Mouse (Mus musculus): Measurements from ENCODE around the gene Mtr. TPM values are rescaled to one million over a fixed set of nuclear protein-coding genes. Genes with fewer than 3 reads are reported as not detected.
A peak's percentile ranks its signal among the peaks of the same experiment; 100 is the strongest.

Mtr gene
- polyA plus RNA-seq (2015; fragmentation: Nextera tagmentation; extraction: Ambion mirVana): 7.6 TPM in 2 replicates

DNA sequence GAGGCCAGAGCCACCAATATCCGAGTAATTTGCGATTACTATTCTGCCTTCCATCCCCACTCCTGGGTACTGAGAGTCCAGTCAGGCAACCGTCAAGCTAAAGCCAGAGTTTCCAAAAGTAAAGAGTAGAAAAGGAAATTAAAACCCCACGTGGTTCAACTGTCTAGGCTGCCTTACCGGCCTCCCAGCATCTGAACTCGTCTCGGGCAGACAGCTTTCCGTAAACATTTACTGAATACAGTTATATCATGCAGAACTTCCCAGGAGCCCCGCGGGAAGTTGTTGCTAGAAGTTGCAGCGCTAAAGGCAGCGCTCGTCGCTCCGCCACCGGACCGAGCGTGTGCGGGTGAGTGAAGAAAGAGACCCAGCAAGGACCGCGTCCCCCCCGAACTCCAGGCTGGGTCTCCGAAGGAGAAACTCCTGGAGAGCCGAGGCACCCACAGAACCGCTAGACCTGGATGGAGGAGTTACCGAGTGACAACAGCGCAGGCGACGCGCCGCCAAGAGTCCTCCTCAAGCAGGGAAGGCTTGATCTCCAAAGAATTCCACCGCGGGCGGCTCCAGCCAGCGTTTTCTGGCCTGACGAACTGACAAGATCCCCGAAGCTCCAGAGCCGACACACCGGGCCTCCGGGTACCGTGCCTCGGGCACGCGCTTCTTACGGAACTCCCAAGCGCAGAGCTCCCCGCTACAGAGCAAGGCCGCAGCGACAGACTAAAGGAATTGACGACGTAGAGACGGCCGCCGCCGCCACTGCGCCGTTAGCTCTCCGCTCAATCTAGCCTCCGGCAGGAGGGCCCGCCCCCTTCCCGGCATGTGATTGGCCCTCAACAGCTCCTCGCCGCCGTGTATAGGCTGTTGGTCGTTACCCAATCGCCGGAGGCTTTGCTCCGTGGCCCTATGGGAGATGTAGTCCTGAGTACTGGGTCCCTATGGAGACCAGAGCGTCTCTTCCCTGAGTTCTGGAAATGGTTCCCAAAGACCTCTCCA lies at the start of gene Mtr:
Gene Mtr, minus strand, starts transcription at position 723 of the 990 bp plus-strand sequence.
- peak within 1 kb of the TSS; percentile 75 for H3K4me2 ChIP-seq (ENCODE audit: low read depth, low read length)
- WGBS (ENCODE audit: insufficient replicate concordance): under 1% methylated on average over 69 of the region's 69 CpGs
- peak; percentile 100 for ATAC-seq (ENCODE audit: low read depth)
- H3K9me3 ChIP-seq (replicated peaks; ENCODE audit: control insufficient read depth, low read length): peaks cover 4% of the 10 kb centered on the region
- peaks cover 3% of the 10 kb centered on the region for H3K36me3 ChIP-seq (ENCODE audit: control insufficient read depth, insufficient read depth)
- peak within 1 kb of the TSS; percentile 80 for H3K4me3 ChIP-seq (ENCODE audit: low read depth, low read length)
- H3K9ac ChIP-seq (ENCODE audit: low read depth, low read length): peak within 1 kb of the TSS; percentile 85
- H3K27ac ChIP-seq (ENCODE audit: low read length): peak within 1 kb of the TSS; percentile 86
- peaks cover 12% of the 10 kb centered on the region for H3K4me1 ChIP-seq (ENCODE audit: control insufficient read depth, low read depth, low read length)
- no peaks in the 10 kb centered on the region for H3K27me3 ChIP-seq (ENCODE audit: control insufficient read depth, insufficient read depth, low read depth, low read length)

DNA sequence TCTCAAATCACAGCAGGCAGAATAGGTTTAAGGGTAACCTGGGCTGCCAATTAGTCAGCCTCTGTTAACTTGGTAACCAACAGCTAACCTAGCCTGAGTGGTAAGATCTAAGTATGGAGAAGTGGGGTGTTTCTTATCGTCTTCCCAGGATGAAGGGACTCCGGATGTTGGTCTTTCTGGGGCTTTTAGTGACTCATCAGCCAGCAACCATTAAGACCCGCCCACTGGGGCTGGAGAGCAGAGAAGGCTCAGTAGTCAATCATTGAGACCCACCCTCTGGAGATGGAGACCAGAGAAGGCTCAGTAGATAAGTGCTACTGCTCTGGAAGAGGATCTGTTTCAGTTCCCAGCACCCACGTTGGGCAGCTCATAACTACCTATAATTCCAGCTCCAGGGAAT lies 49.4 kb upstream of the Mtr start:
- 33% methylated on average over 4 of the region's 4 CpGs for WGBS (ENCODE audit: insufficient replicate concordance)
- Histone ChIP-seq H3K4me1 (ENCODE audit: control insufficient read depth, low read depth, low read length) (no peaks in the 10 kb centered on the region), H3K36me3 (ENCODE audit: control insufficient read depth, insufficient read depth) (no peaks in the 10 kb centered on the region), H3K9me3 (replicated peaks; ENCODE audit: control insufficient read depth, low read length) (no peaks in the 10 kb centered on the region), H3K4me2 (ENCODE audit: low read depth, low read length) (no peak overlapping the region), H3K4me3 (ENCODE audit: low read depth, low read length) (no peak overlapping the region), H3K9ac (ENCODE audit: low read depth, low read length) (no peak overlapping the region), H3K27ac (ENCODE audit: low read length) (no peak overlapping the region), H3K27me3 (ENCODE audit: control insufficient read depth, insufficient read depth, low read depth, low read length) (no peaks in the 10 kb centered on the region)
- ATAC-seq (ENCODE audit: low read depth): no peak

DNA sequence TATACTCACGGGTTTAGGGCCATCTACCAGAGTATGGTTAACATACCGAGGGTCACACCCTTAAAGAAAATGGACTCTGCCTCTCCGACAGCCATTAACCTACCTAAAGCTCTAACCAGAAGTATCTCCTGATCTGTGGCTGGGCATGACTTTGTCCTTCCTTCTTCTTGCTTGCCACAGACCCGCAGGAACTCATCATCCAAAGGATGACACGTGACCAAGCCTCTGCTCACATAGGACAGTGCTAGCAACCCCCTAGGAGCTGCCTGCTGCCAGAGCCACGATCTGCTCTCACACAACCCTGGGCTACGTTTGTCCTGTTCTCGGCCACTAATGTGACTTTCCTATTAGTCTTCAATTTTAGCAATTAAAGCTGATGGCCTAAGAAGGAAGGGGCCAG lies 47.6 kb upstream of the Mtr start:
- no peak overlapping the region for H3K4me2 ChIP-seq (ENCODE audit: low read depth, low read length)
- WGBS (ENCODE audit: insufficient replicate concordance): 51% methylated on average over 8 of the region's 8 CpGs
- H3K4me3 ChIP-seq (ENCODE audit: low read depth, low read length): no peak overlapping the region
- H3K36me3 ChIP-seq (ENCODE audit: control insufficient read depth, insufficient read depth): no peaks in the 10 kb centered on the region
- H3K9ac ChIP-seq (ENCODE audit: low read depth, low read length): no peak overlapping the region
- no peaks in the 10 kb centered on the region for H3K9me3 ChIP-seq (replicated peaks; ENCODE audit: control insufficient read depth, low read length)
- H3K4me1 ChIP-seq (ENCODE audit: control insufficient read depth, low read depth, low read length): no peaks in the 10 kb centered on the region
- no peaks in the 10 kb centered on the region for H3K27me3 ChIP-seq (ENCODE audit: control insufficient read depth, insufficient read depth, low read depth, low read length)
- no peak for ATAC-seq (ENCODE audit: low read depth)
- no peak overlapping the region for H3K27ac ChIP-seq (ENCODE audit: low read length)

DNA sequence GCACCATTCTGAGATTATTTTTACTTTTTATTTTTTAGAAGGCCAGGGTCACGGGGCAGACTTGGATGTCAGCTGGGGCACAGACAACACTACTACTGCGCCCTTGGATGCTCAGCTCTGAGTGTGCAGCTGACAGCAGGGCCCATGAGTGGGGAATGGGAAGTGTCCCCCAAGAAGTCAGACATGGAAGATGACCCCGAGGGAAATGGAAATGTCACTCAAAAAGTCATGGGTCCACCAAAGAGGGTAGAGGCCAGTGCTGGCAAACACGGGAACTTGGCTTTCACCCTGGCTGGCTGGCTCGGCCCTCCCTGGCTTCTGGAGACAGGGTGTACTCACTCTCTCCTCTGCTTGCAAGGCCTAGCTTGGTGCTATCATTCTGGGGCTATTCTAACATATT lies 47.1 kb upstream of the Mtr start:
- H3K9me3 ChIP-seq (replicated peaks; ENCODE audit: control insufficient read depth, low read length): no peaks in the 10 kb centered on the region
- no peaks in the 10 kb centered on the region for H3K4me1 ChIP-seq (ENCODE audit: control insufficient read depth, low read depth, low read length)
- H3K27ac ChIP-seq (ENCODE audit: low read length): no peak overlapping the region
- 73% methylated on average over 5 of the region's 5 CpGs for WGBS (ENCODE audit: insufficient replicate concordance)
- H3K4me3 ChIP-seq (ENCODE audit: low read depth, low read length): no peak overlapping the region
- H3K9ac ChIP-seq (ENCODE audit: low read depth, low read length): no peak overlapping the region
- no peak overlapping the region for H3K4me2 ChIP-seq (ENCODE audit: low read depth, low read length)
- H3K36me3 ChIP-seq (ENCODE audit: control insufficient read depth, insufficient read depth): no peaks in the 10 kb centered on the region
- H3K27me3 ChIP-seq (ENCODE audit: control insufficient read depth, insufficient read depth, low read depth, low read length): no peaks in the 10 kb centered on the region
- ATAC-seq (ENCODE audit: low read depth): no peak

DNA sequence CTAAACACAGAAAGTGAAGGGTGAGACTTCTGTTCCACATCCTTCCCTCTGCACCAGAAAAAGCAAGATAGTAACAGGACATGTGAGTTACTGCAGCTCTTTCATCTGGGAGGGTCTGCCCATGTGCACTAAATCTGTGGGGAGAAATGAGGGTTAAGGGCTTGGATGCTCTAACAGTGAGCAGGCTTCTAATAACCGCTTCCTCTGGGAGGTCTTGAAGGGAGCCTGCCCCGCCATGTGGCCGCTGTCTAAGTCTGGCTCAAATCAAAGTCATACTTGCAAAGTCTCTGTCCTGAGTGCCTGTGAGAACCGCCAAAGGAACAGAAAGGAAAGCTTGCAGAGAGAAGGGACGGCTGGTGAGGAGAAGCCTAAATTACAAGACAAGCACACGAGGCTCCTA lies 39.9 kb upstream of the Mtr start:
- Histone ChIP-seq H3K9me3 (replicated peaks; ENCODE audit: control insufficient read depth, low read length) (no peaks in the 10 kb centered on the region), H3K36me3 (ENCODE audit: control insufficient read depth, insufficient read depth) (no peaks in the 10 kb centered on the region), H3K27me3 (ENCODE audit: control insufficient read depth, insufficient read depth, low read depth, low read length) (no peaks in the 10 kb centered on the region), H3K9ac (ENCODE audit: low read depth, low read length) (no peak overlapping the region), H3K4me1 (ENCODE audit: control insufficient read depth, low read depth, low read length) (no peaks in the 10 kb centered on the region), H3K4me2 (ENCODE audit: low read depth, low read length) (no peak overlapping the region), H3K27ac (ENCODE audit: low read length) (no peak overlapping the region), H3K4me3 (ENCODE audit: low read depth, low read length) (no peak overlapping the region)
- no peak for ATAC-seq (ENCODE audit: low read depth)
- WGBS (ENCODE audit: insufficient replicate concordance): 56% methylated on average over 6 of the region's 6 CpGs

DNA sequence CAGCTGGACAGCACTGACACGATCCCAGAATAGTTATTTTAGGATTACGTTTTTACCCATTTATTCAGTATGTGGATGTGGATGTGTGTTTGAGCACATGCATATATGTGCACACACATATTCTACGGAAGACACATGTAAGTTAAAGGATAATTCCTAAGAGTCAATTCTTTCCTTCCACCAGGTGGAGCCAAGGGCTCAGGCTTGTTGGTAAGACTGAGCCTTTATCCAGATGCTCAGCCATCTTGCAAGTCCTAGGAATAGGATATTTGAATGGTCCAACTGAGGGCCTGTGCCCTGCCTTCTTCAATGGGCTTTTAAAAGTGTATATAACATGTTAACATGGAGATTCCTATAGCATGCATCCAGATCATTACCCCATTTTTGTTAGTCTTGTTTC lies 38.8 kb upstream of the Mtr start:
- ATAC-seq (ENCODE audit: low read depth): no peak
- H3K27me3 ChIP-seq (ENCODE audit: control insufficient read depth, insufficient read depth, low read depth, low read length): no peaks in the 10 kb centered on the region

DNA sequence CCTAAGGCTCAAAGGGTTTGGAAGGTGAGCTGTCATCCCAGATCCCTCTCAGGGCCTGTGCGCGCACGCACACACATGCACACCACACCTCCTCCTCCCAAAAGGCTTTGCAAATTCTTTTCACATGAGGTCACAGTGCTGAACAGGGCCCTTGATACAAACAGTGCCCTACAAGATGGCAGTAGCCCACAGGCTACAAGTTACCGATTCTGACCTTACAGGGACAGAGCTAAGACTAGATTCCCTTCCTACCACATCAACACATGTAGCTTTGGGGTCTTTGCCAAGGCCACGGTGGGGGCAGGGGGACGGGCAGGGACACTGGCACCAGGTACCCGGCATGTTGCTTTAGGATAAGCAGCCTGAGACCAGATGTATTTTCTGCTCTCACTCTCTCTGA lies 35.9 kb upstream of the Mtr start:
- Histone ChIP-seq H3K27me3 (ENCODE audit: control insufficient read depth, insufficient read depth, low read depth, low read length) (no peaks in the 10 kb centered on the region), H3K4me1 (ENCODE audit: control insufficient read depth, low read depth, low read length) (no peaks in the 10 kb centered on the region), H3K4me2 (ENCODE audit: low read depth, low read length) (no peak overlapping the region), H3K9ac (ENCODE audit: low read depth, low read length) (no peak overlapping the region), H3K9me3 (replicated peaks; ENCODE audit: control insufficient read depth, low read length) (no peaks in the 10 kb centered on the region), H3K36me3 (ENCODE audit: control insufficient read depth, insufficient read depth) (no peaks in the 10 kb centered on the region), H3K4me3 (ENCODE audit: low read depth, low read length) (no peak overlapping the region), H3K27ac (ENCODE audit: low read length) (no peak overlapping the region)
- 75% methylated on average over 7 of the region's 7 CpGs for WGBS (ENCODE audit: insufficient replicate concordance)
- ATAC-seq (ENCODE audit: low read depth): no peak

More for the DNA sequence above, 38.8 kb upstream of the Mtr start:
- 61% methylated on average over 3 of the region's 3 CpGs for WGBS (ENCODE audit: insufficient replicate concordance)
- Histone ChIP-seq H3K27ac (ENCODE audit: low read length) (no peak overlapping the region), H3K36me3 (ENCODE audit: control insufficient read depth, insufficient read depth) (no peaks in the 10 kb centered on the region), H3K4me3 (ENCODE audit: low read depth, low read length) (no peak overlapping the region), H3K9me3 (replicated peaks; ENCODE audit: control insufficient read depth, low read length) (no peaks in the 10 kb centered on the region), H3K4me1 (ENCODE audit: control insufficient read depth, low read depth, low read length) (no peaks in the 10 kb centered on the region), H3K4me2 (ENCODE audit: low read depth, low read length) (no peak overlapping the region), H3K9ac (ENCODE audit: low read depth, low read length) (no peak overlapping the region)

DNA sequence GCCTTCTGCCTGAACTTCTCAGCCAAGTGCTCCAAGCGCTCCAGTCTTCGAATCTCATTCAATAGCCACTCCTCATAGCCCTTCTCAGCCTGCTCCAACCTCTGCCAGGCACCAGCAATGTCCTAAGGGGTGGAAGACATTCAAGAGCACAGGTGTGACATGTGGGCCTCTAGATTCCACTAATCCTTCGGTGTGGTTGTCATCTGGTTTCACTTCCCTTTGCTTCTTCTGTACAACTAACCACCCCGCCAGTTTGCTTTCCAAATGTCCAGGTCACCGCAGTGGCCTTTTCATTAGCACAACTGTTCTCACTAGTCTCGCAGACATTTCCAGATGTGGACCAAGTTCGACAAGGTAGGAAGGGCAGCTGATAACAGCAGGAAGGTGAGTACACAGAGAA lies 32.8 kb upstream of the Mtr start:
- H3K4me1 ChIP-seq (ENCODE audit: control insufficient read depth, low read depth, low read length): no peaks in the 10 kb centered on the region
- no peak overlapping the region for H3K27ac ChIP-seq (ENCODE audit: low read length)
- no peak overlapping the region for H3K4me2 ChIP-seq (ENCODE audit: low read depth, low read length)
- no peak for ATAC-seq (ENCODE audit: low read depth)
- H3K9me3 ChIP-seq (replicated peaks; ENCODE audit: control insufficient read depth, low read length): no peaks in the 10 kb centered on the region
- WGBS (ENCODE audit: insufficient replicate concordance): 60% methylated on average over 7 of the region's 7 CpGs
- H3K4me3 ChIP-seq (ENCODE audit: low read depth, low read length): no peak overlapping the region
- no peaks in the 10 kb centered on the region for H3K36me3 ChIP-seq (ENCODE audit: control insufficient read depth, insufficient read depth)
- H3K27me3 ChIP-seq (ENCODE audit: control insufficient read depth, insufficient read depth, low read depth, low read length): no peaks in the 10 kb centered on the region
- H3K9ac ChIP-seq (ENCODE audit: low read depth, low read length): no peak overlapping the region

DNA sequence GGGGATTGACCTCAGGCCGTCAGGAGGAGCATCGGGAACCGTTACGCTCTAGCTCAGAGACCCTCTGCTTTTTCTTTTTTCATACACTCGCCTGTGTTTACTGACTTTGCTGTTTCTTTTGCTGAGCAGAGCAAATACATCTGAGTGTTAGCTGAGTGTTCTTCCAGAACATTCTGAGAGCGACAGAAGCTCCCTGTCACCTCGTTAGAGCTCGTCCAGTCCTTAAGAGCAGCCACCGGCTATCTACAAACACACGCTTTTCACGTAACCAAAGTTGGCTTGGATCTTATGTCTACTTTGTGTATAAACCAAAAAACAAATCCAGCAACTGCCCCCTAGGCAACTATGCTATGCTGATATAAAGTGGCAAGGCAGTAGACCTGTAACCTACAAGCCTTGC lies 26.6 kb upstream of the Mtr start:
- 82% methylated on average over 11 of the region's 11 CpGs for WGBS (ENCODE audit: insufficient replicate concordance)

More for the DNA sequence above, 26.6 kb upstream of the Mtr start:
- no peak overlapping the region for H3K4me2 ChIP-seq (ENCODE audit: low read depth, low read length)
- H3K4me3 ChIP-seq (ENCODE audit: low read depth, low read length): no peak overlapping the region
- H3K9ac ChIP-seq (ENCODE audit: low read depth, low read length): no peak overlapping the region
- no peak overlapping the region for H3K27ac ChIP-seq (ENCODE audit: low read length)
- H3K36me3 ChIP-seq (ENCODE audit: control insufficient read depth, insufficient read depth): no peaks in the 10 kb centered on the region
- no peak for ATAC-seq (ENCODE audit: low read depth)
- H3K9me3 ChIP-seq (replicated peaks; ENCODE audit: control insufficient read depth, low read length): no peaks in the 10 kb centered on the region
- H3K4me1 ChIP-seq (ENCODE audit: control insufficient read depth, low read depth, low read length): no peaks in the 10 kb centered on the region
- H3K27me3 ChIP-seq (ENCODE audit: control insufficient read depth, insufficient read depth, low read depth, low read length): no peaks in the 10 kb centered on the region
